Mouse (Mus musculus): ENCODE data around the gene Rsf1. TPM values are rescaled to one million over a fixed set of nuclear protein-coding genes. Genes with fewer than 3 reads are reported as not detected.

The Rsf1 gene
- polyA plus RNA-seq, 1 experiment from 2014 or later = 28.2 TPM

Other genes with a start within 250 kb of the Rsf1 start
- gene Usp35, start 247.9 kb upstream of the Rsf1 start, polyA plus RNA-seq (2018) = 1.4 to 13.9 TPM (median 2.4 TPM) in 3 replicates
- 7.4 to 17.6 TPM (median 14.3 TPM) in 3 replicates for gene Kctd21, start 247.6 kb upstream of the Rsf1 start, polyA plus RNA-seq (2018)
- 16.0 to 32.2 TPM (median 30.1 TPM) in 3 replicates for gene Alg8, start 208.3 kb upstream of the Rsf1 start, polyA plus RNA-seq (2018)
- gene Ndufc2, start 179.9 kb upstream of the Rsf1 start, polyA plus RNA-seq (2018) = 165 to 251 TPM (median 199 TPM) in 3 replicates
- gene Thrsp, start 162.2 kb upstream of the Rsf1 start, polyA plus RNA-seq (2018) = not detected in 3 replicates
- gene Kctd14, start 128.6 kb upstream of the Rsf1 start, polyA plus RNA-seq (2018) = 0.07 to 0.19 TPM (median 0.14 TPM) in 3 replicates
- gene Ints4, start 98.9 kb upstream of the Rsf1 start, polyA plus RNA-seq (2018) = 23.9 to 34.4 TPM (median 27.0 TPM) in 3 replicates
- gene Aamdc, start 392 bp upstream of the Rsf1 start, polyA plus RNA-seq (2018) = 15.2 to 16.5 TPM (median 15.5 TPM) in 3 replicates
- 39.0 to 78.7 TPM (median 53.1 TPM) in 3 replicates for gene Clns1a, start 116.7 kb downstream of the Rsf1 start, polyA plus RNA-seq (2018)
- gene Aqp11, start 158.4 kb downstream of the Rsf1 start, polyA plus RNA-seq (2018) = 0.16 to 0.70 TPM (median 0.52 TPM) in 3 replicates
- gene Pak1, start 208.7 kb downstream of the Rsf1 start, polyA plus RNA-seq (2018) = 26.4 to 32.8 TPM (median 31.0 TPM) in 3 replicates

Data from macrophage (primary cell).